Mouse (Mus musculus): ENCODE measurements at regions not wholly inside any gene's neighbourhood (a gene's known extent, or its start where the extent isn't known, plus 50 kb on each side); places are given as distances from the start of the nearest gene placed in this dataset.

DNA sequence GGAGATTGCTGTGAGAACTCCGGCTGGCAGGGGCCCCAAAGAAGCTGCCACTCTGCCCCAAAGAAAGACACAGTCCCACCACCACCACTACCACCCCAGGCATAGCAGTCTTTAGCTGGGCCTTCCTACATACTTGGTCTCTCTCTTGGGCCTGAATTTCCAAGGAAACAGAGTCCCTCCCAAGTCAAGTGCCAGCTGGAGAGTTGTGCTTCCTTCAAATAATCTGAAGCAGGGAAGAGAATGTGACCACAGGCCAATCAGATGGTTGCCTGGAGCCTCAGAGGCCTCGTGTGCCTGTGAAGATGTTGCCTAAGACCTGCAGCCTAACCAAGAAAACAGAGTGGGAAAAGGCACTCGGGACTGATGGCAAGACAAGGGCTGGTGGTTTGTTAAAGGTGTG lies 117.5 kb upstream of the Ctnnb1 start:
- no peak for DNase-seq (ENCODE audit: low spot score)

DNA sequence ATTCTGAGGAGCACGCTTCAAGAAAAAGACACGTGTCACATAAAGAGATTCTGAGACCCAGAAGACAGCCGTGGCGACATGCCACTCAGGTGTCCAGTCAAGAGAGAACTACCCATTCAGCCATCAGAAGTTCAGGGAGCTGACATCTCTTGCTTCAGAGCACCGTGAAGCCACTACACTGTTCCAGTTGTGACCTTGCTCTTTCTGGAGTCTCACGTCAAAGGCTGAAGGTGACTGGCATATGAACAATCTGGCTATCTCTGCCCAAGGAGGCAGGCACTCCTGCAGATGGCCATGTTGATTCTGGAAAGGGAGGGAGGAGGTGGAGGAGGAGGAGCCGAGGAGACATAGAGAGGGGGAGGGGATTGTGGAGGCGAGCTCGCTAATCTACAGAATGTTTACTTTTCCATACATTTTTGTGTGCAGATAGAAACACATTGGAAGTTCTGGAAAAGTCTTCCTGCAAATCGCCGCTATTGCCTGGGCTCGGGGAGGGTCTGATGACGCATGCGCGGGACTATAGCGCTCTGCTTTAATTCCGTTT lies 116.3 kb upstream of the Ctnnb1 start:
- no peak for DNase-seq (ENCODE audit: low spot score)

GRCm38 (mm10) chr9:120814286-120814685 lies 114.7 kb upstream of the Ctnnb1 start:
- no peak for DNase-seq (ENCODE audit: low spot score)

GRCm38 (mm10) chr9:120818726-120819317 lies 110.2 kb upstream of the Ctnnb1 start:
- DNase-seq (ENCODE audit: low spot score): no peak

- DNase-seq (ENCODE audit: low spot score): no peak
These were observed 108.1 kb upstream of the Ctnnb1 start for GRCm38 (mm10) chr9:120820892-120821291.

DNA sequence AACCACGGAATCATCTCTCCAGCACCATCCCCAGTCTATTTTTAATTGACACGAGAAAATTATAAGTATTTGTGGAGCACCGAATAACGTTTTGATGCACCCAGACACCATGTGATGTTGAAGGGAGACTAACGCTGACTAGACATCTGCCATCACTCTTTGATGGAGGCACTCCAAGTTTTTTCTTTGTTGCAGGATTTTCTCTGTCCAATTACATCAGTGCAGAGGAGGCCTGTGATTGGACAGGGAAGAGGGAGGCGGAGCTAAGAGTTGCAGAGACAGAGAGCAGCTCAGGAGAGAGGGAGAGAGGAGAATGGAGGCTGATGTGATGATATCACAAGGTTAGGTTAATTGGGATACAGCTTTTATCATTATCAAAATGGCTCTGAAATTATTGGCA lies 105.6 kb upstream of the Ctnnb1 start:
- no peak for DNase-seq (ENCODE audit: low spot score)

GRCm38 (mm10) chr9:120826266-120826665 lies 102.8 kb upstream of the Ctnnb1 start:
- DNase-seq (ENCODE audit: low spot score): no peak

GRCm38 (mm10) chr9:120830526-120830925 lies 98.5 kb upstream of the Ctnnb1 start:
- DNase-seq (ENCODE audit: low spot score): peak; percentile 57

- DNase-seq (ENCODE audit: low spot score): no peak
These were observed 94.8 kb upstream of the Ctnnb1 start for GRCm38 (mm10) chr9:120834166-120834565.

DNA sequence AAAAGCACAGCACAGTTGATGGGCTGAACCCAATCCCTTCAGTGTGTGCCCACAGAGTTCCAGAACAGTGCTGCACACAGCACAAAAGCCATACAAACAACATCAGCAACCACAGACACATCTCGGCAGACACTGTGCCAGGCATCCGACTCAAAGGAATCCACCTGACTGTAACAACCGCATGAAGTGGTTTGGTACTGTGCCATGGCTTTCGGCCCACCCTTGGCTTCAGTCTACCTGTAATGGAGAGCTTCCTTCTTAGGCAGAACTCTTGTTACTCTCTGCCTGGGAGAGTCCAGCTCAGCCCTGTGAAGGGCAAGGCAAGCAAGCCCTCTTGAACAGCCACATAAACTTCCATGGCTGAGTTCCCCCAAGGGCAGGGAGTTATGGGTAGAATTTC lies 93.4 kb upstream of the Ctnnb1 start:
- no peak for DNase-seq (ENCODE audit: low spot score)

- no peak for DNase-seq (ENCODE audit: low spot score)
These were observed 91.4 kb upstream of the Ctnnb1 start for GRCm38 (mm10) chr9:120837431-120838150.

- no peak for DNase-seq (ENCODE audit: low spot score)
These were observed 85.3 kb upstream of the Ctnnb1 start for GRCm38 (mm10) chr9:120843753-120844152.

GRCm38 (mm10) chr9:120845538-120845937 lies 83.5 kb upstream of the Ctnnb1 start:
- no peak for DNase-seq (ENCODE audit: low spot score)

GRCm38 (mm10) chr9:120847649-120848048 lies 81.4 kb upstream of the Ctnnb1 start:
- no peak for DNase-seq (ENCODE audit: low spot score)

- DNase-seq (ENCODE audit: low spot score): no peak
These were observed 80.1 kb upstream of the Ctnnb1 start for GRCm38 (mm10) chr9:120848962-120849361.

DNA sequence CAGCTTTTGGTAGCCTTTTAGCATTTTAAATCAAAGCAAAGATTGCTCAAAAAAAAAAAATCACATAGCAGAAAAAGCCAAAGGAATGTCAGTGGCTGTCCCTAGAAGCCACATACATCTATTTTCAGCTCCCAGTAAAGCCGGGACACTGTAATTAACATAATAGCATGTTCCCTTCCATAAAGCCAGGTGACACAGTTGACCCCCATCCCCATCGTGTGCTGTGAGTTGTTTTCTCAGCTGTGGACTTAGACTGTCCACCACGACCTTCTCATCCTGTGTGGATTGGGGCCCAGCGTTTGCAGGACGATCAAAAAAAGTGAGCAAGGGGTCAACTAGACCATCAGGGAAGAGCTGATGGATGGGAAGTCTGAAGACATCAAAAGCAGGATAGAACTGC lies 78.9 kb upstream of the Ctnnb1 start:
- no peak for DNase-seq (ENCODE audit: low spot score)

GRCm38 (mm10) chr9:120851914-120852313 lies 77.1 kb upstream of the Ctnnb1 start:
- no peak for DNase-seq (ENCODE audit: low spot score)

DNA sequence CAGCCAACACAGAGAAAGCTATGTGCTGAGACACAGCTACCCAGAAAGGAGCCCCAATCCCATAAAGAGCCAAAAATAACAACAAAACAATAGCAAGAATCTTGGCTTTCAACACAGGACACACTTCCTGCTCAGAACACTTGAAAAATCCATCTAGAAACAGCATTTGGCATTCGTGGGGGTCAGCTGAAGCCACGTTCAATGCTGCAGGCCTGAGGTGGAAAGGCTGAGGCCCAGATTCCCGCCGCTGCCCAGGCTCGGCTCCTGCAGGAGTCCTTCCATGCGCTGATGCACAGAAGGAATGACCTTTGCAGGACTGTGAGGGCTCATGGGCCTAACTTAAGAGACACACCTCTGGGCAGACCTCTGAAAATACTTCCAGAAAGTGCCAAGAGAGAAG lies 76.4 kb upstream of the Ctnnb1 start:
- DNase-seq (ENCODE audit: low spot score): no peak

DNA sequence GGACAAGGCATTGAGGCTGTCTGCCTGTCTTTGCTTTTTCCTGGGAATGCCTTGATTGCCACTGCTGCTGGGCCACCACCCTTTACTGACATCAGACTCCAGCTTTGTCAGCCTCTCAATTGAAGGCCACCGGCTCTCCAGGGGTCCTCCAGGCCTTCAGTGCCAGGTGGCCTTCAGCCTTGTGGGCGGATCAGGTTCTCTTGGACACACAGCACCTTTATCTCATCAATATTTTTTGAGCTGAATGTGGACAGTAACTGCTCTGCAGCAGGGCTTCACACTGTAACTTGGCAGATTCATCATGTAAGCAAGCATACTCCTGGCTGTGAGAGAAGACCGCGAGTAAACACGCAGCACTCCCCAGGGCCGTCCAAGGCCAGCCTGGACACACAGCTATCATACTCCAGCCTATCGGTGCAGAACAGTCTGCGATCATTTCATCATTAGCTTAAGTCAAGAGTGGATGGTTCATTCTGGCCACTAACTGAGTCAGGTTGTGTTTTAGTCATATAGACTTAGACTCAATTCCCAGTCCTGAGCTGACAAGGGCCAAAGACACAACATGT lies 75.9 kb upstream of the Ctnnb1 start:
- DNase-seq (ENCODE audit: low spot score): no peak

DNA sequence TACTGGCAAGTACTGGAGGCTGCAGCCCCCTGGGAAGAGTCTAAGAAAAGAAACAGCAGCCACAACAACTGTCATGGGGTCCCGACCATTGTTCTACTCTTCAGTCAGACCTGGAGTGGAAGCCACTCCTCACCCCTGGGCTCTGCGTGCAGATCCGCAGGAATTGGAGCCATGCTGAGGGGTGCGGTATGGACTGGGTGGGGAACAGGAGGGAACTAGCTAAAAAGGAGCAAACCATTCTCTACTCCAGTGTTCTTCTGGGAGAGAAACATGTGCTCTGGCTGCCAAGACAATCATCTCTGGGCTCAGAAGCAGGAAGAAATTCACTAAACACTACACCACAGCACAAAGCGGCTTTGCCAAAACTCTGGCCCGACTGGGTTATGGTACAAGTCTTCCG lies 74.7 kb upstream of the Ctnnb1 start:
- no peak for DNase-seq (ENCODE audit: low spot score)

GRCm38 (mm10) chr9:120855293-120856050 lies 73.5 kb upstream of the Ctnnb1 start:
- no peak for DNase-seq (ENCODE audit: low spot score)

GRCm38 (mm10) chr9:120857849-120858510 lies 71.0 kb upstream of the Ctnnb1 start:
- no peak for DNase-seq (ENCODE audit: low spot score)
